Mouse (Mus musculus) stomach, embryonic 15.5 days (tissue): ENCODE measurements at regions not wholly inside any gene's neighbourhood (a gene's known extent, or its start where the extent isn't known, plus 50 kb on each side); places are given as distances from the start of the nearest gene placed in this dataset.

ENCODE experiments used
- ATAC-seq: fragments of 200-750 bp; cut with Nextera tagmentation; 2 replicates; pipeline ENCODE4 v1.8.0; 2017; ENCODE audit warnings: low read depth, moderate number of reproducible peaks, moderate TSS enrichment; ENCODE audit not compliant: insufficient read depth, low FRiP score
- H3K27ac ChIP-seq: fragments of 300-500 bp; sonication (generic); 2 replicates; pipeline ENCODE4 v1.5.1; 2015; ENCODE audit warnings: mild to moderate bottlenecking, inconsistent platforms
- H3K27me3 ChIP-seq: fragments of 300-500 bp; sonication (generic); replicated peaks from 2 replicates; pipeline ENCODE4 v1.6.1; 2015; ENCODE audit warnings: inconsistent platforms
- H3K36me3 ChIP-seq: fragments of 300-500 bp; sonication (generic); 2 replicates; pipeline ENCODE4 v1.6.1; 2015; ENCODE audit warnings: inconsistent platforms
- H3K4me1 ChIP-seq: fragments of 300-500 bp; sonication (generic); 2 replicates; pipeline ENCODE4 v1.6.1; 2015; ENCODE audit warnings: inconsistent platforms
- H3K4me2 ChIP-seq: fragments of 300-500 bp; sonication (generic); 2 replicates; pipeline ENCODE4 v1.6.1; 2015; ENCODE audit warnings: mild to moderate bottlenecking, inconsistent platforms
- H3K4me3 ChIP-seq: fragments of 300-500 bp; sonication (generic); replicated peaks from 2 replicates; pipeline ENCODE4 v1.5.1; 2015; ENCODE audit warnings: inconsistent platforms
- H3K9ac ChIP-seq: fragments of 300-500 bp; sonication (generic); 2 replicates; pipeline ENCODE4 v1.6.1; 2015; ENCODE audit warnings: inconsistent platforms
- H3K9me3 ChIP-seq: fragments of 300-500 bp; sonication (generic); 2 replicates; pipeline ENCODE4 v1.6.1; 2016; ENCODE audit warnings: inconsistent platforms
- WGBS: fragments of 180-500 bp; shearing (Covaris S2); methylation state at CpG from one replicate; pipeline ENCODE4 v1.1.7; 2015; 5-methylcytosine and 5-hydroxymethylcytosine counted together

DNA sequence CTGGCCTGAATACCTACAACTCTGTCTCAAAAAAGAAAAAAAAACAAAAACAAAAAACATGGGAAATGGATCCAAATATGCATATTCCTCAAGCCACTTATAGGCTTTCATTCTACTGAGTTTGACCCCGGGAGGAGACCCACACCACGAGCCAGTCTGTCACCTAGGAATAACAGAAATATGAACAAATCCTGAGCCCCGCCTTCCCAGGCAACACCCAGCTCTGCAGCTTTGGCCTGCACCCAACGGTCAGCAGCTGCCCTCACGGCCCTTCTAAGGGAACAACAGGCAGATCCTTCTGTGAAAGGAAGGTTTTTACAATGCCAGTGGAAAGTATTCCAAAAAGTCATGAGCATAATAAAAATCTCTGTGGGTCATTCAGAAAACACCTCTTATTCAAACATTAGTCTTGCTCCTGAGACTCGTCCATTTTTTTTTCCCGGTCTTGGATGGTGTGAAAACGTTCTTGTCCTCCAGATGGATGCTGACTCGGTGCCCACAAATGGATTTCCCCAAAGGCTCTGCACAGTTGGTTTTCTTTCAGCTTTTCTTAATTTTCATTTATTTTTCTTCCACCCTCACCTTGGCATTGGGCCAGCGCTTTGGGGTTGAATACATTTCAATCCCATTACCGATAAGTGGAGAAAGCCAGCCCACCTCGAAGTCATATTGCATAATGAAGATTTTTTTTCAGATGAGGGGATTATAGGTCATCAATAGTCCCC, 130.6 kb upstream of the Ptprt start:
- Histone ChIP-seq H3K4me1 (no peaks in the 10 kb centered on the region), H3K27me3 (no peaks in the 10 kb centered on the region), H3K4me3 (no peak overlapping the region), H3K27ac (no peak overlapping the region), H3K9ac (no peak overlapping the region), H3K36me3 (no peaks in the 10 kb centered on the region), H3K9me3 (no peaks in the 10 kb centered on the region), H3K4me2 (no peak overlapping the region)
- ATAC-seq, result no peak
- 64% methylated on average over 12 of the region's 12 CpGs for WGBS

DNA sequence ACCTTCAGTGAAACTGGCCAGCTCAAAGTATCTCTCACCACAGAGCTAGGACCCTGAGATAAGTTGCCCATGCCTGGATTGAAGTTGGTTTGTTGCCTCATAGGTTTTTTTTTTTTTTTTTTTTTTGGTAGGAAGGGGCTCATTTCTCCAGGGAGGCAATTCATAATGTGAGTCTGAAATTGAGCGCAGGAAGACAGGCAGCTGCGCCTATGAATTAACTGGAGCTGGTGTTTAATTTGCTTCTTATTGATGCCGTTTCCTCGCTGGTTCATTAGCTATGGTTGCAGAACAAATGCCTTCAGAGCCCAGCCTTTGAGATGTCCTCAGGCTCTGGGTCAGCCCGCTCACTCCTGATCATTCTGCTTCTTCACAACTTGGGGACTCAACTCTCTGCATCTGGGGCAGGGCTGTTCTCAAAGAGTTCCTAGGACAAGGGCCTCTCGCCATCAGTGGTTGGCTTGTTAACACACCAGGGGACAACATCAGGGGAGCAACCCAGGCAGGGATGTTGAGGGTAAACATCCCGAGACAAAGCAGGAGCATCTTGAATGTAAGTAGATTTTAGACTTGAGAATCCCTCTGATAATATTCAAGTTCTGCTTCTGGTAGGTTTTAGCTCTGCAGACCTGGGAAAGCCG, 123.3 kb upstream of the Ptprt start:
- H3K4me3 ChIP-seq, result no peak overlapping the region
- WGBS, result 70% methylated on average over 8 of the region's 8 CpGs

DNA sequence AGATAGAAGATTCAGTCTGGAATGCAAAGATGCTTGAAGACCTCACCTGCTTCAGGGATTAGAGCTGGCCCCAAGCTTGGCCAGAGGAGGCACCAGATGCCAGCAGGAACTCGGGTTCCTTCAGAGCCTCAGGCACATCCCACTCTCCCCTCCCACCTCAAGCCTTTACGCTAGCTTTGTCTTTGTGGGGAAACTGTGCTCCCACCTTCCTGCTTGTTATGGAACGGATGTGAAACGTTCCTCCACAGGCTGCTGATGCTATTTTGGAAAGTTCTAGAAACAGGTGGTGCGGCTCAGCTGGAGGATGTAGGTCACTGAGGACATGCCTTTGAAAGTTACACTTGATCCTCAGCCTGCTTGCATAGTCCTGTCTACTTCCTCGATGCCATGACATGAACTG, 120.7 kb upstream of the Ptprt start:
- ATAC-seq, result no peak

More for the DNA sequence above, 123.3 kb upstream of the Ptprt start:
- H3K9ac ChIP-seq, result no peak overlapping the region
- H3K27me3 ChIP-seq, result no peaks in the 10 kb centered on the region
- H3K9me3 ChIP-seq, result no peaks in the 10 kb centered on the region
- no peaks in the 10 kb centered on the region for H3K4me1 ChIP-seq
- no peak for ATAC-seq
- no peak overlapping the region for H3K4me2 ChIP-seq
- no peak overlapping the region for H3K27ac ChIP-seq
- H3K36me3 ChIP-seq, result no peaks in the 10 kb centered on the region

DNA sequence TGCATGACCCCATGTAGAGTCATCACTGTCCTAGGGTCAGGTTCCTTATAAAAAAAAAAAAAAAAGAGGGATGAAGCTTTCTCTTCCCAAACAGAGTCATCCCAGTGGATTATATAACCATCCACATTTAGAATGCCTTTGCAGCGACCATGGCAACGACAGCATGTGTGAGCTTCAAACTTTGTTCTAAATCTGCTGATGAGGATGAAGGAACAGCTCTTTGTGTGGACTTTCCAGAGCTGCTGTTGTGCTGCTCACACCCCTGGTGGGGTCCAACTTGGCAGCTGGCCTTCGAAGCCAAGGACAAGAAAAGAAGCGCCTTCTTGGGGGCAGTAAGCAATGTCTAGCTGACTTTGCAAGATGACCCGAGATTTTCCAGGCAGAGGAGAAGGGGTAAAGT, 115.6 kb upstream of the Ptprt start:
- Histone ChIP-seq H3K36me3 (no peaks in the 10 kb centered on the region), H3K27me3 (no peaks in the 10 kb centered on the region), H3K4me1 (no peaks in the 10 kb centered on the region), H3K27ac (no peak overlapping the region), H3K9ac (no peak overlapping the region), H3K9me3 (no peaks in the 10 kb centered on the region), H3K4me3 (no peak overlapping the region), H3K4me2 (no peak overlapping the region)
- no peak for ATAC-seq
- WGBS, result 76% methylated on average over 5 of the region's 5 CpGs

More for the DNA sequence above, 120.7 kb upstream of the Ptprt start:
- H3K4me2 ChIP-seq, result no peak overlapping the region
- H3K27me3 ChIP-seq, result no peaks in the 10 kb centered on the region
- no peak overlapping the region for H3K4me3 ChIP-seq
- H3K9me3 ChIP-seq, result no peaks in the 10 kb centered on the region
- H3K4me1 ChIP-seq, result no peaks in the 10 kb centered on the region
- H3K36me3 ChIP-seq, result no peaks in the 10 kb centered on the region
- 62% methylated on average over 6 of the region's 6 CpGs for WGBS
- H3K9ac ChIP-seq, result no peak overlapping the region
- H3K27ac ChIP-seq, result no peak overlapping the region

DNA sequence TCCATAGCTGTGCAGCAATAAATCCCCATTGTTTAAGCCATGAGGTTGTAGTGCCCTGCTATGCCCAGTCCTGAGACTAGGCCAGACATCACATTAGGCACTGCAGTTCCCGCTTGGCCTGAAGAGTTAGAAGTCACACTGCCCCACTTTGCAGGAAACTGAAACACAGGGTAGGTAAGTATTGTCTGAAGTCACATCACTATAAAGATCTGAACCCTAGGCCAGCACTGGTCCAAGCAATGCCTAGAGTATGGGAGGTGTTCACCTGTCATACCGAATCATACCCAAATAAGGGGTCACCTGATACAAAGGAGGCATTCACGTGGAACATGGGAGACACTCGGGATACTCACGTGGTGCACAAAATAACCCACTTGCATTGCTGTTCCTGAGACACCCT, 111.6 kb upstream of the Ptprt start:
- Histone ChIP-seq H3K9me3 (no peaks in the 10 kb centered on the region), H3K4me2 (no peak overlapping the region), H3K36me3 (no peaks in the 10 kb centered on the region), H3K27ac (no peak overlapping the region), H3K9ac (no peak overlapping the region), H3K27me3 (no peaks in the 10 kb centered on the region), H3K4me1 (no peaks in the 10 kb centered on the region), H3K4me3 (no peak overlapping the region)
- whole genome bisulfite sequencing, result 86% methylated on average over 5 of the region's 5 CpGs
- no peak for ATAC-seq

DNA sequence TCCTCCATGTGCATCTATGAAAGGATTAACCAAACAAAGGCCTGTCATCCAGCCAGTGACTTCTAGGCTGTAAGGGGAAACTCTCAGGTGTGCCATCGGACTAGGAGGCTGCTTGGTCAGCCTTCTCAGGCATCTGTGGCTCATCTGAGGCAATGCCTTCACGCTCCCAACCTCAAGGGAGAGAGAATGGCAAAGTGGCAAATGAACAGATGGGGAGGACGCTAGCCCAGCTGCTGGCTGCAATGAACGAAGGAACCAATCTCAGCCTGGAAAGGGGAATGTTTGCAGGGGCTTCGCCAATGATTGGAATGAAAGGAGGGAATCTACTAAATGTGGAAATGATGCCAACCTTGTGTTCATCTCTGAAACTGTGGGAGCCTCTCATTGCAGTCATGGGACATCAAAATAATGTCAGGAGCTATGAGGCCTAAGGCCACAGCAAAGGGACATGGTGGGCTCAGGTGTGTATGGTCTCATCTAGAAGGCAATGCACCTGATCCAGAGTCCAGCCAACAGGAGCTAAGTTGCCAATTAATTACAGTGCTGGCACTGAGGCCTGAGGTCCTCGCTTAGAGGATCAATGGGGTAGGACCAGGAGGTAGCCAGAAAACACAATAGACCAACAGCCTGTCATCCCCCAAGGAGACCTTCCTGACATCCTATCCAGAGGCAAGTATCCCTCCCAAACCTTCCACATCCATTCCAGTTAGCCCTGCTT, 108.9 kb upstream of the Ptprt start:
- H3K36me3 ChIP-seq, result no peaks in the 10 kb centered on the region

DNA sequence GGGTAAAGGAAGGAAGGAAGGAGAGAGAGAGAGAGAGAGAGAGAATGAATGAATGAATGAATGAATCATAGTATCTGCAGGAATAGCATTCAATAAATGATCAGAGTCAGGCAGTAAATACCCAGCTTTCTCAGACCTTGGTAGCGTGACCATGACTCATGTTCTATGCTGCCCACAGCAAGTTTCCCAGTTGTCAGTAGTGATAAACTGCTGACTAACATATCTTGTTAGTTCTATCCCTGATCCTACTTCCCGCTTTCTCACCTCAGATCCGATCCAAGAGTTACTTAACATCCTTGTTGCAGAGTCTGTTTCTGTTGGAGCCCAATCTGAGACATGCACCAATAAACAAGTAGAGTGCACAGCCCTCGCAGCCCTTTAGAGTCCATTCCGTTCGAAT, 103.1 kb upstream of the Ptprt start:
- no peaks in the 10 kb centered on the region for H3K4me1 ChIP-seq
- WGBS, result 81% methylated on average over 6 of the region's 6 CpGs
- H3K27me3 ChIP-seq, result no peaks in the 10 kb centered on the region
- ATAC-seq, result no peak
- H3K9ac ChIP-seq, result no peak overlapping the region
- no peaks in the 10 kb centered on the region for H3K9me3 ChIP-seq
- no peak overlapping the region for H3K4me2 ChIP-seq
- H3K36me3 ChIP-seq, result no peaks in the 10 kb centered on the region
- H3K4me3 ChIP-seq, result no peak overlapping the region
- H3K27ac ChIP-seq, result no peak overlapping the region

More for the DNA sequence above, 108.9 kb upstream of the Ptprt start:
- H3K4me1 ChIP-seq, result no peaks in the 10 kb centered on the region
- no peak overlapping the region for H3K4me2 ChIP-seq
- H3K27me3 ChIP-seq, result no peaks in the 10 kb centered on the region
- H3K9ac ChIP-seq, result no peak overlapping the region
- WGBS, result 80% methylated on average over 6 of the region's 6 CpGs
- H3K27ac ChIP-seq, result no peak overlapping the region
- no peaks in the 10 kb centered on the region for H3K9me3 ChIP-seq
- no peak overlapping the region for H3K4me3 ChIP-seq
- no peak for ATAC-seq

DNA sequence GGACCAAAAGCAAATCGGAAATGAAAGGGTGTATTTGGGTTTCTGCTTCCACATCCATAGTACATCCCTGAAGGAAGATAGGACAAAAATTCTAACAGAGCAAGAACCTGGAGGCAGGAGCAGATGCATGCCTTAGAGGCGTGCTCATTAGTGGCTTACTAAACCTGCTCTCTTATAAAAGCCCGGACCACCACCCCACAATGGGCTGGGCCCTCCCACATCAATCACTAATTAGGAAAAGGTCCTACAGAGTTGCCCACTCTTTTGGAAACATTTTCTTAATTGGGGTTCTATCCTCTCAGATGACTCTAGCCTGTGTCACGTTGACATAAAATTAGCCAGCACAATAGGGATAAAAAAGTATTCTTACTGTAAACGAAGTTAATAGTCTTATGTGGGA, 79.6 kb upstream of the Ptprt start:
- Histone ChIP-seq H3K4me3 (no peak overlapping the region), H3K27ac (no peak overlapping the region), H3K36me3 (no peaks in the 10 kb centered on the region), H3K9ac (no peak overlapping the region), H3K4me1 (no peaks in the 10 kb centered on the region), H3K4me2 (no peak overlapping the region), H3K27me3 (no peaks in the 10 kb centered on the region), H3K9me3 (no peaks in the 10 kb centered on the region)
- 81% methylated on average over 5 of the region's 5 CpGs for WGBS
- no peak for ATAC-seq

DNA sequence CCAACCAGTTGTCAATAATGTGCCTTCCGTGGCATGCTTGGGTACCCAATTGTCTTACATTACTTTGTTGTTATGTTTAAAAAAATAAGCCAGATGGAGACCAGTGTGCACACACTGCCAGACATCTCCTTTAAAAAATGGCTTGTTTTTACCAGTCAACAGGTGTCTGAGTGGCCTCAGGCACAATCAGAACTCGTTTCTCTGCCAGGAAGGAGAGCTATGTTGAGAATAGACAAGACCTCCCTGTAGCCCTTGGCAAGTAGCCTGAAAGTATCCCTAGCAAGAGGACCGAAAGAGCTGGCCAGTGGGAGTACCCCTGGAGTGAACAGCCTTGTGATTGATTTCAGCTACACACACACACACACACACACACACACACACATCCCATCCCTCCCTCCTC, 74.8 kb upstream of the Ptprt start:
- no peak overlapping the region for H3K9ac ChIP-seq
- H3K4me3 ChIP-seq, result no peak overlapping the region
- H3K4me1 ChIP-seq, result no peaks in the 10 kb centered on the region
- WGBS, result 41% methylated on average over 3 of the region's 3 CpGs
- no peak overlapping the region for H3K4me2 ChIP-seq
- no peaks in the 10 kb centered on the region for H3K36me3 ChIP-seq
- no peak for ATAC-seq
- H3K27ac ChIP-seq, result no peak overlapping the region
- no peaks in the 10 kb centered on the region for H3K9me3 ChIP-seq
- H3K27me3 ChIP-seq, result no peaks in the 10 kb centered on the region

DNA sequence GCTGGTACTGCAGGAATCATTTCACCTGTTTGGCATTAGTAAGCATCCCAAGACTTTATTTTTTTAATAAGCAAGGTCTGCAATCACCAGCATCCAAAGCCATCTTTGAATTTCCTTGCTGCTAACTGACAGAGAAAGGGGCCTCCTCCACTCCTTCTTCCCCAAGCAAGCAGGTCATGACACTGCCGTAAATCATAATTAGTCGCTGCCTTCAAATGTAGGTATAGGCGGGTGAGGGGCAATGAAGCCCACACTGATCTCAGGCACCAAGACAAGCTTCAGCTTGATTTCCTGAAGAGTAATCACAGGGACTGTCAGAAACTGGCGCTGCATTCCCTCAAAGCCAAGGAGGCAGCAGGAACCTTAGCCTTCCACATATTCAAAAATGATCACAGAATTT, 73.3 kb upstream of the Ptprt start:
- Histone ChIP-seq H3K9me3 (no peaks in the 10 kb centered on the region), H3K27ac (no peak overlapping the region), H3K27me3 (no peaks in the 10 kb centered on the region), H3K4me1 (no peaks in the 10 kb centered on the region), H3K4me3 (no peak overlapping the region), H3K9ac (no peak overlapping the region), H3K36me3 (no peaks in the 10 kb centered on the region), H3K4me2 (no peak overlapping the region)
- no peak for ATAC-seq
- WGBS, result 53% methylated on average over 4 of the region's 4 CpGs

DNA sequence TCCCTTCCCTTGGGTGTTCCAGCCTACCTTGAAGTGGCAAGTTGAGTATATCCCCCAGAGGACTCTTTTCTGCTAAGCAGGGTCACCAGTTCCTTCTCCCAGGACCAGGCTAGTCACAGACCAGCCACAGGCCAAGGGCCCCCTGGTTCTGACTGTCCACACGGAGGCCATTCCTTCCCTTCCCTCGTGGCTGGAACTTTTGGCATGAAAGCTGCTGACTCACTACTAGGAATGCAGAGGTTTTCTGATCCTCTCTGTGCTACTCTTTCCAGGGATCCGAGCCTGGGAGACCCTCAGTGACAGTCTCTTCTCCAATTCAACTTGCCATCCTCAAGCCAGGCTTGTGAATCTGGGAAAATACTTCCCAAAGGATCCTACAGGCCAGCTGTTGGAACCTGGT, 59.1 kb upstream of the Ptprt start:
- Histone ChIP-seq H3K4me3 (no peak overlapping the region), H3K27me3 (no peaks in the 10 kb centered on the region), H3K4me2 (no peak overlapping the region), H3K4me1 (no peaks in the 10 kb centered on the region), H3K36me3 (no peaks in the 10 kb centered on the region), H3K9me3 (no peaks in the 10 kb centered on the region), H3K27ac (no peak overlapping the region), H3K9ac (no peak overlapping the region)
- ATAC-seq, result no peak
- 43% methylated on average over 3 of the region's 3 CpGs for WGBS

DNA sequence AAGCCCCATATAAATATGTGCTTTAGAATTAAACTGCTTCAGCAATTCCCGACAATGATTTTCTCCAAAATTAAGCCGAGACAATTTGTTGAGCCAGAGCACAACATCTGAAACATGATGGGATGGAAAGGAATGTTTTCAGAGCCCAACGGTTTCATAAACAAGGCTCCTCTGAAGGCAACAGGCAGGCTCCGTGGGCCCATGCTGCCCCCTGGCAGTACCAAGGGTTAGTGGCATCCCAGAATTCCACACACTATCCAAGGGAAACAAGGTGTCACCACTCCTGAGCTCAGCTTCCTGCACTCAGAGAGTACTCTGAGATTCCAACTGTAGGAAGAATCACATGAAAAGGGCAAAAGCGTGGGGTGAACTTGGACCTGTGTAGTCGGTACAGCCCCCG, 57.5 kb upstream of the Ptprt start:
- Histone ChIP-seq H3K4me2 (no peak overlapping the region), H3K9ac (no peak overlapping the region), H3K4me1 (no peaks in the 10 kb centered on the region), H3K9me3 (no peaks in the 10 kb centered on the region), H3K36me3 (no peaks in the 10 kb centered on the region), H3K27me3 (no peaks in the 10 kb centered on the region), H3K4me3 (no peak overlapping the region), H3K27ac (no peak overlapping the region)
- WGBS, result 67% methylated on average over 7 of the region's 7 CpGs
- no peak for ATAC-seq
